Mouse (Mus musculus) adrenal gland, adult 18-20 months (tissue): Measurements from ENCODE around the gene Adm. TPM values are rescaled to one million over a fixed set of nuclear protein-coding genes. Genes with fewer than 3 reads are reported as not detected.

Experiments
- DNase-seq, 2 experiments: peaks; one replicate each; pipeline ENCODE4 v3.0.0; 2021 to 2022; ENCODE audit warnings: low spot score in 2 of 2
- total RNA-seq, 2 experiments: library from RNA; stranded (reverse); gene quantifications; 1 replicate in 1 of 2; 2 replicates in 1 of 2; pipeline ENCODE4 v1.2.3; 2021

Adm gene
- total RNA-seq, 2 experiments from 2014 or later: 19.2 to 26.4 TPM

DNA sequence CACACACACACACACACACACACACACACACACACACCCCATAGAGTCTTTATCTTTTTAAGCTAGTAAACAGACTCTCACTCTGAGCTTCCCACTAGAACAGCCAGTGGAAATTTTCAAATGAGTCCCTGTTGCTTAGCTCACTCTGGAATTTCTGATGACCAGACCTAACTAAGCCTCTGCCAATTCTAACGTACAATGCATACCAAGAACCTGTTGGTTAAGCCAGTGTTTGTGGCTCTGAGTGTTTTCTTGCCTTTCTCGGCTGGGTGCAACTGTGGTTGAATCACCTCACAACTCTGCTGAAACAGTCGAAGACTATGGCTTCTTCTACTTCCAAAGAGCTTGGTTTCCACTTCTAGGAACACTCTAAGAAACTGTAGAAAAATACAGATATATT lies 27.8 kb downstream of the Adm start:
- no peak for DNase-seq

DNA sequence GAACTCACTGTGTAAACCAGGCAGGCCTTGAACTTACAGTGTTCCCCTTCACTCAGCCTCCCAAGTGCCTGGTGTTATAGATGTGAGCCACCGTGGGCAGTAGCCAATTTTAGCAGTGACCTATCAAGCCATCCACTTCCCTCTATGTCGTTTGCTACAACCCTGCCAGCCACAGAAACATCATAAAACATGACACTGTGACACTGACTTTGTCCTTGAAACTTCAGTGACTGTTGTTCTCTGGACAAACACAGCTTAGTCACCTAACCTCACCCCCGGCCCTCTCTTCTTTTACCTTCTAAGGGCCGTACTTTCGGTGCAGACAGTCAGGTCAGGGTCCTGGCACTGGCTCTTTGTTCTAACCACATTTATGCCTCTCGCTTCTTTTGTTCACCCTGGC lies 28.5 kb downstream of the Adm start:
- no peak for DNase-seq

DNA sequence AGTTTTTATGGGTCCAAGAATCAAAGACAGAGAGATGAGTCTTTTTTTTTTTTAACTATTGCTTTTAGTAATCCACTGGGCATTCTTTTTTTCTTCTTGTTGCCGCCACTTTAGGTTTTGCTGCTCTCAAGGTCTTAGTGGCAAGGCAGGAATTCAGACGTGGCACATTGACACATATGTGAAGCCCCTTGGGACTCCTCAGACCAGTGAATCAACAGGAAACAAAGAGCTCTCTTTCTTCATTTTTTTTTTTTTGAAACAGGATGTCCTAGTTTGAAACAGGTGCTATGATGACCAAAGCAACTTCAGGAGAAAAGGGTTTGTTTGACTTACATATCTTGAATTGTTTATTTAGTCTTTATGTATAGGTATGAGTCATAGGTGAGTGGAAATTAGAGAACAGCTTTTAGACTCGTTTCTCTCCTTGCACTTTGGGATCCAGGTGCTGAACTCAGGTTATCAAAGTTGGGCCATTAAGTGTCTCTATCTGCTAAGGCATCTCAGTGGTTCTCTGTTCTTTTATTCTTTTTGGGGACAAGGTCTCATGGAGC lies 31.0 kb downstream of the Adm start:
- DNase-seq: no peak

DNA sequence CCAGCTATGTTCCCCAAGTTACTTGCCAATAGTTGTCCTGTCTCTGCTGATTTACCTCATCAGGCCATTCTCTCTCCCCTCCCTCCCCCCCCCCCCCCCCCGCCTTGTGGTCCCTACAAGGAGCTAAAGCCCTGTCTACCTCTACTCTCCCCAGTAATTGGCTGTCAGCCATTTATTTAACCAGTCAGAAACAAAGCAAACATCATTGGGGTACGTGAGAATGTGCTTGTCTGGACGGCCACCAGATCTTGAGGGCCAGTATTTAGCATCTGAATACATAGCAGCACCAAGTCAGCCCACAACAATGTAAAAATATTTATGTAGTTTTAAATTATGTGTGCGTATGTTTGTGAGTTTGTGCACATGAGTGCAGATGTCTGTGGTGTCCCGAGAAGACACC lies 39.1 kb downstream of the Adm start:
- no peak for DNase-seq

DNA sequence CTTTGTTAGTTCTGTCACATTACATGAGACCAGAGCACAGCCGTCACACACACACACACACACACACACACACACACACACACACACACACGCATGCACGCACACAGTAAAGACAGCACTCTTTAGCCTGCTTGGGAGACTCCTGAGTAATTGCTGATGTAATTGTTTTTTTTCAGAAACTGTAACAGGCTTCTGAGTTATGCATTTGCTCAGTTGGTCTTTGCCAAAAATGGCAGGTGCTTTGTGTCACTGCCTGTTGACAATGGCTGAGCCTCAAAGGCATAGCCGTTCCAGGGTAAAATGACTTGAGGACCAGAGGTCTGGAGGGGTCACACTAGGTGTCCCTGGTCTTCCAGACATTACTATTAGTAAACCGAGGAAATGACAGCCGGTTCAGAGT lies 40.8 kb downstream of the Adm start:
- DNase-seq: no peak

DNA sequence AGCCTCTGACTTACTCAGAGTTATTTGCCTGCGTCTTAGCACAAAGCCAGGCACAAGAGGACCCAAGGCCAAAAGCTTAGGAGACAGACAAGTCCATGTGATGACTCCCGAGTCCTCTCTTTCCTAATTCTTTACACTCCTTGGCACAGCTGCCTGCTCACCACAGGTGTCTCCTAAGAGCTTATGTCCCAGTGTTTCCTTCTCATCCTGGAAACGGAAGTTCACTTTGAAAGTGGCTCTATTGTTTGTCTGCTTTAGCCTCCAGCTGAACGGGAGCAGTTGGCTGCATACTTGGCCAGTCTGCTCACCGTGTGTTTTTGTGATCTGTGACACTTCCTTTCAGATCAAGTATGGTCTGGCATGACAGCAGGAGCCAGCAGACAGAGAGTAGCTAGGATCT lies 41.3 kb downstream of the Adm start:
- no peak for DNase-seq

DNA sequence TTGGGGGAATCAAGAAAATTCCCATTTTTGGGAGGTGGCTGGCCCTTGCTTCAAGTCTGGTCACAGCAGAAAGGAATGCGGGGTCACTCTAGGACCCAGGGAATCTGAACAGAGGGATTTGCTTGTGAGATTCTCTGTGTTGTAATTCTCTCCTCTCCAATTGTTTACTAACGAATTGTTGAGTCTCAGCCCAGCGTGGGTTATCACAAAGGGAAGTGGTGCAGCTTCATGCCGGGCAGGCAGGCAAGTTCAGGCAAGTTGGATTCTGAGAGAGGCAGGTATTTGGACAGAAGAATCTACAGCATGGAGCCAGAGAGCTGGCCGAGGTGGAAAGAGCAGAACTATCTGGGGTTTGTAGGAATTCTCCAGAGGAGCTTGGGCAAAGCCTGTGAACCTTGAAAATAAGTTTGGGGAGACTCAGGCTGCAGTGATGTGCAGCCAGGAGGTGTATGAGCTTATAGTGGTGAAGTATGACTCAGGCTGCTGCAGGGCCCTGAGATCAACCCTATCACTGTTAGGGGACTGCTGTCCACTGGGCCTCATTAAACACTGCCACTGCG lies 43.7 kb downstream of the Adm start:
- DNase-seq: no peak

Other genes starting within 250 kb of the Adm start
- 10 to 100 TPM; 32.7 to 36.6 TPM for gene Sbf2, start 12.7 kb upstream of the Adm start, total RNA-seq
- gene Ampd3, start 140.5 kb downstream of the Adm start, total RNA-seq: 10 to 100 TPM; 18.8 to 22.6 TPM
- gene Rnf141, start 216.8 kb downstream of the Adm start, total RNA-seq: 10 to 100 TPM; 51.6 to 79.2 TPM
- gene Lyve1, start 235.6 kb downstream of the Adm start, total RNA-seq: 10 to 100 TPM; 11.3 to 19.0 TPM